Mouse (Mus musculus): ENCODE results near the gene Elmsan1.

The Elmsan1 gene

GRCm38 (mm10) chr12:84192741-84193641 is 25.7 kb downstream of the Elmsan1 start:
- DNase-seq: peak; percentile 88

- DNase-seq: no peak
These were observed 26.4 kb downstream of the Elmsan1 start for GRCm38 (mm10) chr12:84192280-84192679.

GRCm38 (mm10) chr12:84191770-84192169 is 26.9 kb downstream of the Elmsan1 start:
- DNase-seq: no peak

GRCm38 (mm10) chr12:84191190-84191589 is 27.5 kb downstream of the Elmsan1 start:
- DNase-seq: no peak

- DNase-seq: peak; percentile 73
These were observed 28.4 kb downstream of the Elmsan1 start for GRCm38 (mm10) chr12:84190151-84190820.

GRCm38 (mm10) chr12:84188881-84189444 is 29.7 kb downstream of the Elmsan1 start:
- DNase-seq: no peak

GRCm38 (mm10) chr12:84187752-84188601 is 30.7 kb downstream of the Elmsan1 start:
- peak; percentile 66 for DNase-seq

- peak; percentile 81 for DNase-seq
These were observed 31.7 kb downstream of the Elmsan1 start for GRCm38 (mm10) chr12:84186950-84187349.

- DNase-seq: no peak
These were observed 32.1 kb downstream of the Elmsan1 start for GRCm38 (mm10) chr12:84186536-84186935.

GRCm38 (mm10) chr12:84185547-84185946 is 33.1 kb downstream of the Elmsan1 start:
- DNase-seq: no peak

GRCm38 (mm10) chr12:84184979-84185378 is 33.7 kb downstream of the Elmsan1 start:
- DNase-seq: no peak

- DNase-seq: no peak
These were observed 36.7 kb downstream of the Elmsan1 start for GRCm38 (mm10) chr12:84181999-84182398.

- DNase-seq: peak; percentile 88
These were observed 37.8 kb downstream of the Elmsan1 start for GRCm38 (mm10) chr12:84180701-84181435.

- no peak for DNase-seq
These were observed 38.6 kb downstream of the Elmsan1 start for GRCm38 (mm10) chr12:84180090-84180489.

- no peak for DNase-seq
These were observed 39.8 kb downstream of the Elmsan1 start for GRCm38 (mm10) chr12:84178652-84179445.

- DNase-seq: no peak
These were observed 40.6 kb downstream of the Elmsan1 start for GRCm38 (mm10) chr12:84178052-84178451.

- peak; percentile 59 for DNase-seq
These were observed 41.6 kb downstream of the Elmsan1 start for GRCm38 (mm10) chr12:84176886-84177765.

GRCm38 (mm10) chr12:84176126-84176769 is 42.4 kb downstream of the Elmsan1 start:
- no peak for DNase-seq

- peak; percentile 93 for DNase-seq
These were observed 43.0 kb downstream of the Elmsan1 start for GRCm38 (mm10) chr12:84175659-84176061.

Measured in lung, postnatal 10 days (tissue).